Mouse (Mus musculus): ENCODE measurements around the gene Alpk1. TPM values are rescaled to one million over a fixed set of nuclear protein-coding genes. Genes with fewer than 3 reads are reported as not detected.

Alpk1 gene
- polyA plus RNA-seq (2021): 16.5 TPM

- TF ChIP-seq CTCF (IDR thresholded peaks at IDR 0.05): peak; percentile 92
- ATAC-seq (peak; percentile 96), DNase-seq (ENCODE audit: low read depth, low spot score) (peak; percentile 60)
- ChIA-PET CTCF (interaction anchor here (0.7 to 2.0 kb wide), 13 partner anchors 9 to 223 kb away, joined by 3 to 10 read pairs (median 4); partner anchors contain the start of gene Tifa), POLR2A (interaction anchor here (0.9 to 1.9 kb wide), 5 partner anchors 9 to 25 kb away, joined by 3 to 12 read pairs (median 4); partner anchors contain the start of gene Tifa)
- no peaks in the 10 kb centered on the region for H3K27me3 ChIP-seq
- in situ Hi-C loops (cut with MboI; ENCODE audit: low pct_unique_long_range_greater_than_20kb): loop anchor here (10.0 kb wide), 1 partner anchor 165 kb away; no protein-coding TSS in a partner anchor
Measured at GRCm38 (mm10) chr3:127780021-127780644, at the start of gene Alpk1. Gene Alpk1, minus strand, starts transcription at chr3:127780527.

DNA sequence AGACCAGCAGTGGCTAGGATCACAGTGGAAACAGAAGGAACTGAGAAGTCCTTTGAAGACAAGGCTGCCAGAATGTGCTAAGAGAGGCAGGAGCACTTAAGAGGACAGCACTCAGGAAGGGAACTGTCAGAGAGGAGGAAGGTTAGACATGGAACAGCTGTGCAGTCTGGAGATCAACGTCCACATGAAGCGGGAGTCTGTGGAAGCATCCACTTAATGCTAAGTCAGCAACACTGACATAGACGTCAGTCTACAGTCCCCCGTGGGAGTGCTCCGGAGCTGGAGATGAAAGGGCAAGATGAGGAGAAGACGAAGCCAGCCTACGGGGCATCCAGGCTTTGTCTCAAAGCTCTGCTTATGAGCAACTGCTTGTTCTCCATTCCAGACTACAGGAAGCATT, 46.8 kb upstream of the Alpk1 start:
- ChIA-PET POLR2A (interaction anchor here (1.0 to 2.2 kb wide), 2 partner anchors 10 to 12 kb away, joined by 4 to 9 read pairs; partner anchors contain the start of gene Ap1ar), CTCF (interaction anchor here (1.2 kb wide), 1 partner anchor 12 kb away, joined by 4 read pairs; no protein-coding TSS in a partner anchor)
- no peak for ATAC-seq
- H3K27me3 ChIP-seq: no peaks in the 10 kb centered on the region
- in situ Hi-C loops (cut with MboI; ENCODE audit: low pct_unique_long_range_greater_than_20kb): loop anchor here (25.0 kb wide), 1 partner anchor 1385 kb away; no protein-coding TSS in a partner anchor
- no peak for TF ChIP-seq CTCF (IDR thresholded peaks at IDR 0.05)
- no peak for DNase-seq (ENCODE audit: low read depth, low spot score)

DNA sequence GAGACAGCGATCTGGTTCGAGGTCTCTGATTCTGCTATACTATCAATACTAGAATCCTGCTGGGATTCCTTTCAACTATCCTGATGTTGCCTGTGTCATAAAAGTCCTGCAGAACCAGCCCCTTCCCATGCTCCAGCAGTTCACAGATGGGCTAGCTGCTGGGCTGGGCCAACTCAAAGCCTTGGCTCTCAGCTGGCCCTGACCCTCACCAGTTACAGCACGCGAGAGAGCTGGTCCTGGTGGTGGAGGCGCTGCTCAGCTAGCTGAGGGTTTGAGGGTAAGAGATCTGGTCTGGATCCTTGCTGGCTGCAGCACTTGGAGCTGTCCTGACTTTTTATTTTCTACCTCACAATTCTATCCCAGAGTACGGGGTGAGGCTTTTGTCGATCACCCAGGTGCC, 46.2 kb upstream of the Alpk1 start:
- no peak for DNase-seq (ENCODE audit: low read depth, low spot score)
- in situ Hi-C loops (cut with MboI; ENCODE audit: low pct_unique_long_range_greater_than_20kb): loop anchor here (25.0 kb wide), 1 partner anchor 1386 kb away; no protein-coding TSS in a partner anchor
- ChIA-PET CTCF (interaction anchor here (0.8 to 1.2 kb wide), 3 partner anchors 8 to 18 kb away, joined by 3 to 4 read pairs (median 4); no protein-coding TSS in a partner anchor), POLR2A (interaction anchor here (1.0 to 2.2 kb wide), 2 partner anchors 10 to 13 kb away, joined by 4 to 9 read pairs; partner anchors contain the start of gene Ap1ar)
- peak; percentile 17 for ATAC-seq
- no peak for TF ChIP-seq CTCF (IDR thresholded peaks at IDR 0.05)
- H3K27me3 ChIP-seq: no peaks in the 10 kb centered on the region

GRCm38 (mm10) chr3:127823886-127824863, 43.8 kb upstream of the Alpk1 start:
- in situ Hi-C loops (cut with MboI; ENCODE audit: low pct_unique_long_range_greater_than_20kb): no loop called here
- no peak for ATAC-seq
- no peaks in the 10 kb centered on the region for H3K27me3 ChIP-seq
- TF ChIP-seq CTCF (IDR thresholded peaks at IDR 0.05): no peak
- ChIA-PET POLR2A (interaction anchor here (0.6 to 1.6 kb wide), 3 partner anchors 13 to 455 kb away, joined by 3 to 4 read pairs (median 3); no protein-coding TSS in a partner anchor), CTCF (interaction anchor here (1.2 to 1.9 kb wide), 3 partner anchors 8 to 26 kb away, joined by 3 to 7 read pairs (median 4); no protein-coding TSS in a partner anchor)
- DNase-seq (ENCODE audit: low read depth, low spot score): no peak

GRCm38 (mm10) chr3:127821209-127821608, 40.9 kb upstream of the Alpk1 start:
- CTCF ChIA-PET: no interaction called here
- in situ Hi-C loops (cut with MboI; ENCODE audit: low pct_unique_long_range_greater_than_20kb): no loop called here
- no peak for ATAC-seq

DNA sequence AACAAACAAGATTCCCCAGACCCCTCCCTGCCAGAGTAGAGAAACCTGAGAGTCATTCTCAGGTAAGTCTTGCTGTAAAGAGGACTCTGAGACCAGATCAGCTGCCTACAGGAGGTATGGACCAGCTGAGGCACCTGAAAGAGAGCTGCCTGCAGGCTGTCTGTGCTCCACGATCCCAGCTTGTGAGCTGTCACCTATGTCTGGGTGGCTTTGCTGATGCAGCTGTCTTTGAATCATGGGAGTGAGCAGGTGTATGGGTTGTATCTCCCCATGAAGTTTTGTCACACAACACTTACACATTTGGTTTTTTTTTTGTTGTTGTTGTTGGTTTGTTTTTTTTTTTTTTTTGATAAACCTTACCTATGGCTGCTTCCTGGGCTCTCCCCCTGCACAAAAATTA, 40.1 kb upstream of the Alpk1 start:
- ATAC-seq (no peak), DNase-seq (ENCODE audit: low read depth, low spot score) (no peak)
- POLR2A ChIA-PET: no interaction called here
- TF ChIP-seq CTCF (IDR thresholded peaks at IDR 0.05): no peak
- CTCF ChIA-PET: no interaction called here
- no peaks in the 10 kb centered on the region for H3K27me3 ChIP-seq
- in situ Hi-C loops (cut with MboI; ENCODE audit: low pct_unique_long_range_greater_than_20kb): no loop called here

More at GRCm38 (mm10) chr3:127821209-127821608, 40.9 kb upstream of the Alpk1 start:
- DNase-seq (ENCODE audit: low read depth, low spot score): no peak
- POLR2A ChIA-PET: interaction anchor here (0.5 kb wide), 1 partner anchor 10 kb away, joined by 3 read pairs; no protein-coding TSS in a partner anchor
- H3K27me3 ChIP-seq: no peaks in the 10 kb centered on the region
- no peak for TF ChIP-seq CTCF (IDR thresholded peaks at IDR 0.05)

DNA sequence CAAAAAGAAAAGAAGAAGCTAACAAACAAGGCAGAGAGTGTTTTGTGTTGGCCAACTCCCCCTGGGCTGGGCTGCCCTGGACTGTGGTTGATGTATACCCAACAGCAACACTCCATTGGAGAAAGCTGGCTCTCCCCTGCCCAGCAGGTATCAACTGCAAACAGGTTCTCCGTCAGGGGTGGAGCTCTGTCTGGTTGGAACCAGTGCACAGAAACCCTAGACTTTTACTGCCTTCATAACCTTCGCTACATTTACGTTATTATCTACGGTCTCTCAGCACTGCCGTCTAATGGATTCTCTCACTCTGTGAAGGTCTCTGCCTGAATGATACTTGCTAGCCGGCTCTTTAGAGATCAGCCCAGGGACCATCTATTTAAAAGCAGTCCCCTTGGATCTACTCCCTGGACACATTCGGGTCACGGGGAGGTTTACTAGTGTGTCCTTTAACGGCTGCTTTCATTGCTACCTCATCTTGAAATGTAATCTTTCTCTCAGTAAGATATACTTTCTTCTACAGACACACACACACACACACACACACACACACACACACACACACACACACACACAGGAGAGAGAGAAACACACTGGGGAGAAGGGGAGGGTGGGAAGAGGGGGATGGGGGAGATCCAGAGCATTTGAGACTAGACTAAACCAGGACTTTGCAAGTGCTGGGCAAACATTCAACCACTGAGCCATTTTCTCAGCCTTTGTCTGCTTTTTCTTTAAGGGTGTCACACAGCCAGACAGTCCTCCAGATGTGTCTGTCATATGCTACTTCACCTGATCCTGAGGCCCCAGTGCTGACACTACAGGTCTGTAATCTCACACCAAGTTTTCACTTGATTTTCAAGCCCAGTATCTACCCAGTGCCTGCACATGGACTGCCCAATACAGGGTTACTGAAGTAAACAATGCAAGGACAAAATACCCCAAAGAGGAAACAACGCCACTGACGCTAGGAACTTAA, 38.7 kb upstream of the Alpk1 start:
- TF ChIP-seq CTCF (IDR thresholded peaks at IDR 0.05): no peak
- DNase-seq (ENCODE audit: low read depth, low spot score) (no peak), ATAC-seq (no peak)
- in situ Hi-C loops (cut with MboI; ENCODE audit: low pct_unique_long_range_greater_than_20kb): no loop called here
- no peaks in the 10 kb centered on the region for H3K27me3 ChIP-seq
- POLR2A ChIA-PET: interaction anchor here (0.7 to 0.8 kb wide), 3 partner anchors 13 to 45 kb away, joined by 3 to 7 read pairs (median 5); no protein-coding TSS in a partner anchor
- CTCF ChIA-PET: interaction anchor here (1.1 kb wide), 1 partner anchor 12 kb away, joined by 3 read pairs; no protein-coding TSS in a partner anchor

DNA sequence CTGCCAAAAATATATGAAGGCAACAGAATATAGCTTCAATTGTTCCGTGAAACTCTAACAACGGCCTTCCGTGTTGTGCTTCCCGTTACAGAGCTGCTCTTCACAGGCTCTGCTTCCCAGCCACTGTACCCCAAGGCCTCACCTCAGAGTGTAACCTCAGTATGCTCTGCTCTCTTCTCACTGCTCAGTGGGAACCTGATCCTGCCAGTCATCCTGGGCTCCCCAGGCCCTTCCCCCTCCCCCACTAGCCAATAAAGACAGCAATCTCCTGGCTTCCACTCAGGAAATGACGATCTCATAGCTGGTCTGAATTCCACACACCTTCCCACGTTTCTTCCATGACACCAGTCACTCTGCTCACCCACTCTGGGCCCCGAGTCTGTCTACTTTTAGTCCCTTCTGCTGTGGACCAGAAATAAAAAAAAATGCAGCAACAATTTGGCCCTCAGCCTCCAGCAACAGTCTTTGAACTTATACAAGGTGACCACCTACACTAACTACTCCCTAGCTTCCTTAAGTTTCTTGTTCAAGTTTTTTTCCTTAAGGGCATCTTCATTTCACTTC, 36.9 kb upstream of the Alpk1 start:
- no peak for ATAC-seq
- ChIA-PET POLR2A (no interaction called here), CTCF (interaction anchor here (1.5 to 2.4 kb wide), 3 partner anchors 7 to 36 kb away, joined by 4 to 9 read pairs (median 4); no protein-coding TSS in a partner anchor)
- no peaks in the 10 kb centered on the region for H3K27me3 ChIP-seq
- in situ Hi-C loops (cut with MboI; ENCODE audit: low pct_unique_long_range_greater_than_20kb): no loop called here
- no peak for TF ChIP-seq CTCF (IDR thresholded peaks at IDR 0.05)
- DNase-seq (ENCODE audit: low read depth, low spot score): no peak

DNA sequence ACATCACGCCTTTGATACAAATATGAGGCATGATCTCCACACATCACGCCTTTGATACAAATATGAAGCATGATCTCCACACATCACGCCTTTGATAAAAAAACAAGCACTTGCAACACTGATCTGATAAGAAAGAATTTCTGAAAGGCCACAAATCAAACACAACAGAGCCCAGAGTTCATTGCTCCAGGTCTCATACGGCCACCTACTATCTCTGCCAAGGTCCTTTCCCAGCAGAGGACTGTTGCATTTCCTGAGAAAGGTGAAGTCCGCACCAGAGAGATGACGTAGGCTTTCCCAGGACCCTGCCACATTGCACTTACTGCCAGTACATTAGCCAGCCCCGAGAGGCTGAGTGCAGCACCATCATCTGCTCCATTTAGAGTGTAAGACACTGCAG, 28.8 kb upstream of the Alpk1 start:
- ChIA-PET CTCF (interaction anchor here (0.8 kb wide), 1 partner anchor 29 kb away, joined by 3 read pairs; no protein-coding TSS in a partner anchor), POLR2A (no interaction called here)
- H3K27me3 ChIP-seq: no peaks in the 10 kb centered on the region
- DNase-seq (ENCODE audit: low read depth, low spot score) (no peak), ATAC-seq (no peak)
- TF ChIP-seq CTCF (IDR thresholded peaks at IDR 0.05): no peak
- in situ Hi-C loops (cut with MboI; ENCODE audit: low pct_unique_long_range_greater_than_20kb): no loop called here
